Mouse (Mus musculus) lung, embryonic 15.5 days (tissue): Measurements from ENCODE around the gene Agpat4. TPM values are rescaled to one million over a fixed set of nuclear protein-coding genes. Genes with fewer than 3 reads are reported as not detected.

Experiments
- ATAC-seq: fragments of 200-750 bp; cut with Nextera tagmentation; 2 replicates; pipeline ENCODE4 v1.8.0; 2017; ENCODE audit warnings: moderate number of reproducible peaks, borderline replicate concordance; ENCODE audit not compliant: low FRiP score, low TSS enrichment; ENCODE audit errors: extremely low read depth
- H3K27ac ChIP-seq: fragments of 300-500 bp; sonication (generic); 2 replicates; pipeline ENCODE4 v1.5.1; 2015; ENCODE audit warnings: moderate library complexity, mild to moderate bottlenecking, inconsistent platforms
- H3K27me3 ChIP-seq: fragments of 300-500 bp; sonication (generic); 2 replicates; pipeline ENCODE4 v1.6.1; 2015; ENCODE audit warnings: inconsistent platforms
- H3K36me3 ChIP-seq: fragments of 300-500 bp; sonication (generic); 2 replicates; pipeline ENCODE4 v1.6.1; 2015; ENCODE audit warnings: inconsistent platforms
- H3K4me1 ChIP-seq: fragments of 300-500 bp; sonication (generic); 2 replicates; pipeline ENCODE4 v1.6.1; 2015; ENCODE audit warnings: inconsistent platforms
- H3K4me2 ChIP-seq: fragments of 300-500 bp; sonication (generic); 2 replicates; pipeline ENCODE4 v1.6.1; 2015; ENCODE audit warnings: inconsistent platforms, mild to moderate bottlenecking, moderate library complexity
- H3K4me3 ChIP-seq: fragments of 300-500 bp; sonication (generic); 2 replicates; pipeline ENCODE4 v1.5.1; 2015; ENCODE audit warnings: mild to moderate bottlenecking, inconsistent platforms
- H3K9ac ChIP-seq: fragments of 300-500 bp; sonication (generic); 2 replicates; pipeline ENCODE4 v1.6.1; 2015; ENCODE audit warnings: inconsistent platforms
- H3K9me3 ChIP-seq: fragments of 300-500 bp; sonication (generic); 2 replicates; pipeline ENCODE4 v1.6.1; 2016; ENCODE audit warnings: inconsistent platforms
- WGBS: fragments of 180-500 bp; shearing (Covaris S2); methylation state at CpG from one replicate; pipeline ENCODE4 v1.1.7; 2015; 5-methylcytosine and 5-hydroxymethylcytosine counted together
- polyA plus RNA-seq: library from polyadenylated mRNA; unstranded; fragments of >200 nt; fragmentation: Nextera tagmentation; extraction: Ambion mirVana; gene quantifications from 2 replicates; pipeline ENCODE4 v1.2.1, GENCODE M21; 2015

Agpat4 gene
- polyA plus RNA-seq, 1 experiment from 2014 or later = 43.7 TPM

DNA sequence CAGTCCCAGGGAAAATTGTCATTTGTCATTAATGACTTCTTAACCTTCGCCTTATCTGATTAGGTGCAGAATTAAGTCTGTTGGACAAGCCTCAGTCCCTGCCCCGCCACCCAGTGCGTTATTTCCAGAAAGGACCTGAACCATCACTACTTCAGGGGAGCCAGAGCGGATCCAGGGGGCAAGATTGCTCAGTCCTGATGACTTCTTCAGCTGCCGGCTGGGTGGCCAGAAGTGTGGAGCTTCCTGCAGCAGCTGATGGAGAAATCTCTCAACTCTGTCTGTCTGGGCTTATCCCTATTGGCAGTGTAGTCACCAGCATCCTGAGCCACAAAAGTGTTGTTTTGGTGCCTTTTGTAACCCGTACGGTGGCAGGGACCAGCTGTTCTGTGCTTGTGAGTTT is 60.8 kb downstream of the Agpat4 start:
- H3K4me1 ChIP-seq = peaks cover 29% of the 10 kb centered on the region
- peak overlapping the region; percentile 43 for H3K27ac ChIP-seq
- 0 out of 2 replicates have a peak, but pooled peaks cover 5% of the 10 kb centered on the region for H3K36me3 ChIP-seq
- WGBS = 47% methylated on average over 7 of the region's 7 CpGs
- peak; percentile 84 for ATAC-seq
- H3K9ac ChIP-seq = no peak overlapping the region
- no peak overlapping the region for H3K4me2 ChIP-seq
- H3K9me3 ChIP-seq = peaks cover 6% of the 10 kb centered on the region; the same call in 1 of the 2 replicates
- H3K4me3 ChIP-seq = no peak overlapping the region
- no peaks in the 10 kb centered on the region for H3K27me3 ChIP-seq

DNA sequence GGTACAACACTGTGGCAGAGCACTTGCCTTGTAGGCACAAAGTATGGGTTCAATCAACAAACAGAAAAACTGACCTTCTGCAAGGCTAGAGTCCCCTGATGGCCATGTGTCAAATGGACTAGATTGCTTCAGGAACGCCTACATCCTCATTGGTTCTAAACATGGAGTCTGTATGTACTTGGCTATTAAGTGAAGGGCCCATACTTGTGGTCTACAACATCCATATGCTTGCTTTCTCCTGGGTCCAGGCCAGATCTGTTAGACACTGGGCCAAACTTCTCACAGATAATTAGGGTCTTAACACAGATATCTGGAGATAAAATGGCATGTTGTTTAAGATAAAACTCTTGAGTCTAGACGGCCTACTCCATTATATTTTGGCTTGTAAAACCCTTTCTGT is 61.3 kb downstream of the Agpat4 start:
- H3K4me3 ChIP-seq = no peak overlapping the region
- 48% methylated on average over 2 of the region's 2 CpGs for WGBS
- peak overlapping the region; percentile 43 for H3K27ac ChIP-seq
- H3K4me2 ChIP-seq = no peak overlapping the region
- H3K27me3 ChIP-seq = no peaks in the 10 kb centered on the region
- peaks cover 6% of the 10 kb centered on the region; the same call in 1 of the 2 replicates for H3K9me3 ChIP-seq
- no peak overlapping the region for H3K9ac ChIP-seq
- peak; percentile 89 for ATAC-seq
- H3K36me3 ChIP-seq = 0 out of 2 replicates have a peak, but pooled peaks cover 5% of the 10 kb centered on the region
- H3K4me1 ChIP-seq = peaks cover 25% of the 10 kb centered on the region

DNA sequence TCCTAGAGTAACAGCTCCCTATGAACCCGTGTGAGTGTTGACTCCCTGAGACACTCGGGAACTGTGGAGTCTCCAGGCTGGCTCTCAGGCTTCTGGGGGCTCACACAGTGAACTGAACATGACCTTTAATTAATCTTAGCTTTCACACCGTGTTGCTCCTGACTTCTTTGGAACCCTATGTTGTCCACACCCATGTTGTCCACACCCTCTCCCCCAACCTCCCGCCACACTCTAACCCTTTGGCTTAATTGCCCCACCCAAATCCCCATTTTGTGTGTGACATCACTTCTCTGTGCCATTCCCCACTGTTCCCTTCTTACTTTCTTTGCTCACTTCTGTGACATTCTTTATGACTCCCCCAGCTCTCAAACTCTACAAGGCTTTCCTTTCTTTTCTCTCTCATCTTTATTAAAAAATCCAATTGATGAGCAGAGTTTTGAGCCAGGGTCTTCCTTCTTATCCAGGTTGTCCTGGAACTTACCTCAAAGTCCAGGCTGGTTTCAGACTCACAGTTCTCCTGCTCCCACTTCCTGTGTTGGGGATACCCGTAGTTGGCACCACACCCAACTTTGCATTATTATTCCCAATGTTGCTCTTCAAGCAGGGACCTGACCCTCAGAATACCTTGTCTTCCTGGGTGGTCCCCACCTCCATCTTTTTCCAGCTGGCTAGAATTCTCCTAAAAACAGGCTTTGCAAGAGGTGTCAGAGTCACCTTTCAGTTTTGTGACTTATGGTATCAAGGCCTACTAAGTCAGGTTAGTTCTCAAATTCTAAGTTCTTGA is 64.4 kb downstream of the Agpat4 start:
- WGBS = 65% methylated on average over 5 of the region's 5 CpGs
- H3K27ac ChIP-seq = no peak overlapping the region
- peaks cover 20% of the 10 kb centered on the region for H3K4me1 ChIP-seq
- no peak overlapping the region for H3K4me3 ChIP-seq
- no peak for ATAC-seq
- no peak overlapping the region for H3K4me2 ChIP-seq
- H3K9me3 ChIP-seq = no peaks in the 10 kb centered on the region
- H3K9ac ChIP-seq = no peak overlapping the region
- no peaks in the 10 kb centered on the region for H3K36me3 ChIP-seq
- H3K27me3 ChIP-seq = no peaks in the 10 kb centered on the region

DNA sequence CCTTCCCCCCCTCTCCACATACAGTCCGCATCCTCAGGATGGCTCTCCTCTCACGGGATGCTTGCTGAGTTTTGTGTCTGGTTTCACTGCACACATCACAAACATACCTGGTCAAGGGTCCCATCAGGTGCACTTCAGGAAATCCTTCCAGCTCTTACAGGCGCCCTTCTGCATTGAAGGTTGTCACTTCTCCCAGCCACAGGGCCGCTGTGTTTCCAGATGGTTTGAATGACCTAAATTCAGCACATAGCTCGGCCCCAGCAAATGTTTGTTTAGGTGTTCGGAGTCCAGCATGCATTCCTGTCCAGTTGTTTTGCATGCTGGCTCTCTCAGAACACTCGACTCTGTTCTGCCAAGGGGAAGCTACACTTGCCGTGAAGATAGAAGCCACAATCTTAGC is 65.8 kb downstream of the Agpat4 start:
- H3K27me3 ChIP-seq = no peaks in the 10 kb centered on the region
- no peak overlapping the region for H3K27ac ChIP-seq
- no peak overlapping the region for H3K4me2 ChIP-seq
- H3K9me3 ChIP-seq = no peaks in the 10 kb centered on the region
- no peak for ATAC-seq
- H3K36me3 ChIP-seq = no peaks in the 10 kb centered on the region
- WGBS = 55% methylated on average over 8 of the region's 8 CpGs
- H3K9ac ChIP-seq = no peak overlapping the region
- no peak overlapping the region for H3K4me3 ChIP-seq
- H3K4me1 ChIP-seq = peaks cover 11% of the 10 kb centered on the region

DNA sequence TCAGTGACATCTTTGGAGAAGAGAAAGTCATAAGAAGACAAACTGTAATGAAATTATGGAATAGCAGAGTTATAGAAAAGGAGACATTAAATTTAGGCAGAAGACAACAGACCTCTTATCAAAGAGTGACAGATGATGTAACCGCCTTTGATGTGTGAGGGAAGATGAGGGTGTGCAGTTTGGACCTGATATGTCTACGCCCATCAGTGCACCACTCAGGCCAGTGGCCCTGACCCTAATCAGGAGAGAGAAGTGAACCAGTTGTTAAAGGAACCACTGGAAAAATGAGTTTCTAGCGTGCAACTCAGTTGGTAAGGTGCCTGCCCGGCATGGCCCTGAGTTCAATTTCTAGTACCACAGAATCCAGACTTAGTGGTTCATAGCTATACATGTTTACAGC is 67.4 kb downstream of the Agpat4 start:
- 89% methylated on average over 4 of the region's 4 CpGs for whole genome bisulfite sequencing
- H3K4me3 ChIP-seq = no peak overlapping the region
- H3K4me2 ChIP-seq = no peak overlapping the region
- H3K9me3 ChIP-seq = no peaks in the 10 kb centered on the region
- no peak overlapping the region for H3K9ac ChIP-seq
- peaks cover 2% of the 10 kb centered on the region for H3K4me1 ChIP-seq
- H3K36me3 ChIP-seq = no peaks in the 10 kb centered on the region
- H3K27ac ChIP-seq = no peak overlapping the region
- no peak for ATAC-seq
- H3K27me3 ChIP-seq = no peaks in the 10 kb centered on the region

DNA sequence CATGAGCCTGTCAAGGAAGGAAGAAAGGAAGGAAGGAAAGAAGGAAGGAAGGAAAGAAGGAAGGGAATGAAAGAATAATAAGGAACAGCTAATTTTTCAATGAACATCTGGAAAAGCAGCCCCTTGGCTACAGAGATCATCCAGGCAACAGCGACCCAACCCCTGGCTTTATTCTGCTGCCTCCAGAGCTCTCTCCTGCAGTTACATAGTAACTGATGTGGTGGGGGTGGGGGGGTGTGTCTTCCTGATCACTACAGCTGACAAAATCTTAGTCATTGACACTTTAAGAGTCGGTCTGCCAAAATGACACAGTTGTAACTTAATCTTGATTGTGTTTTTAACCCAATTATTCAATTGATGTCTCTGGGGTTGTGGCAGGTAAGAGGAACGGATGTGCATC is 67.8 kb downstream of the Agpat4 start:
- 80% methylated on average over 3 of the region's 3 CpGs for WGBS
- H3K4me2 ChIP-seq = no peak overlapping the region
- no peaks in the 10 kb centered on the region for H3K27me3 ChIP-seq
- no peak overlapping the region for H3K27ac ChIP-seq
- no peak for ATAC-seq
- no peak overlapping the region for H3K9ac ChIP-seq
- no peaks in the 10 kb centered on the region for H3K4me1 ChIP-seq
- no peak overlapping the region for H3K4me3 ChIP-seq
- H3K9me3 ChIP-seq = no peaks in the 10 kb centered on the region
- no peaks in the 10 kb centered on the region for H3K36me3 ChIP-seq

DNA sequence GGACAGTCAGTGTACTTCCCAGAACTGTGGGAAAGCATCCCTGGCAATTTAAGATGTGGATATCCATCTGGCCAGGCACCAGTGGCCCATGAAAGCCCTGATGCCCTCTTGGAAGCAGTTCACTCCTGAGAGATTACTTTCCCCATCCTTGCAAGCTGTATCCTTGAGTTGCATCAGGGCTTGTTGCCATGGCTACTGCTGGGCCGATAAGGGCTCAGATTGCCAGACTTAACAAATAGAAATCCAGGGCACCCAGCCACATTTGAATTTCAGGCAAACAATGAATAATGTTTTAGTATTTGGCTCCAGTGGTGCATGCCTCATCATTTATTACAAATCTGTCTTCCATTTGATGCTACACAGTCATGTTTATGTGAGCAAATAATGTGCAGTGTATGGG is 69.3 kb downstream of the Agpat4 start:
- Histone ChIP-seq H3K36me3 (no peaks in the 10 kb centered on the region), H3K27me3 (no peaks in the 10 kb centered on the region), H3K4me3 (no peak overlapping the region), H3K4me1 (no peaks in the 10 kb centered on the region), H3K27ac (no peak overlapping the region), H3K4me2 (no peak overlapping the region), H3K9me3 (no peaks in the 10 kb centered on the region), H3K9ac (no peak overlapping the region)
- ATAC-seq = no peak
- 18% methylated on average over 1 of the region's 1 CpGs for WGBS

DNA sequence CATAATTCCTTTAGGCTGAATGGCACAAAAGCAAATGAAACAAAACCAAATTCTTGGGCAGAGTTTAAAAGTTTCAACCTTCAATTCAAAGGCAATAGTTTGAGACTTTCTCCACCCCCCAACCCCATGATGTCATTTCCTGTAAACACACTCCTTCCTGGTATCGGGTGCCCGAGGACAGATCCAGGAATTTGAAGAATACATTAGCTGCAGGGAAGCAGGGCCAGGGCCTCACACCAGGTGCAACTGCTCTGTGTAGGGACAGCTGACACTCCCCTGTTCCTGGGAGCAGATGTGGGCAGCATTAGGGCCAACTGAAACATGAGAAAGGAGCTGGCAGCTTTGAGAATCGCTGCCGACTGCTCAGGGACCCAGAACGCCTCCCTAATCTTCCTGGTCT is 76.6 kb downstream of the Agpat4 start:
- Histone ChIP-seq H3K27ac (peak overlapping the region; percentile 7; the same call in 1 of the 2 replicates), H3K4me2 (no peak overlapping the region), H3K9me3 (no peaks in the 10 kb centered on the region), H3K4me3 (no peak overlapping the region), H3K4me1 (peaks cover 16% of the 10 kb centered on the region), H3K36me3 (no peaks in the 10 kb centered on the region), H3K9ac (no peak overlapping the region), H3K27me3 (no peaks in the 10 kb centered on the region)
- WGBS = 12% methylated on average over 5 of the region's 5 CpGs
- no peak; the same call in 1 of the 2 replicates for ATAC-seq

DNA sequence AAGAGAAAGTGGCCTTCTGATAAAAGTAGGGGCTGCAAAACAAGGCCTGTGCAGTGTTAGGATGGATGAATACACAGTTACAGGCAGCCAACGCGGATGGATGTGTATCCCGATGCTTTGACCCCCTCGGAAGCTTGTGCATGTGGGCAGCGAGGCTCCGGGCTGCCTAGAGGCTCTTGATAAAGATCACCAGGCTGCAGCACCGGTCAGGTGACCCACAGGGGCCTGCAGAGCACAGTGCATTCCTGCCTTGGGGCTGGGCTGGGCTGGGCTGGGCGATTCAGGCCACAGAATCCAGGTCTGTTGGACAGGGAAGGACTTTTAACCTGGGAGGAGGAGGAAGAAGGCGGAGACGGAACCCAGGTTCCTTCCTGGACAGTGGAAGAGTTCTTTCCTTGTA is 77.1 kb downstream of the Agpat4 start:
- H3K36me3 ChIP-seq = no peaks in the 10 kb centered on the region
- no peak overlapping the region for H3K9ac ChIP-seq
- no peak overlapping the region for H3K4me3 ChIP-seq
- no peaks in the 10 kb centered on the region for H3K27me3 ChIP-seq
- H3K9me3 ChIP-seq = no peaks in the 10 kb centered on the region
- peak overlapping the region; percentile 7; the same call in 1 of the 2 replicates for H3K27ac ChIP-seq
- ATAC-seq = no peak
- WGBS = 31% methylated on average over 10 of the region's 10 CpGs
- H3K4me1 ChIP-seq = peaks cover 16% of the 10 kb centered on the region
- H3K4me2 ChIP-seq = no peak overlapping the region

DNA sequence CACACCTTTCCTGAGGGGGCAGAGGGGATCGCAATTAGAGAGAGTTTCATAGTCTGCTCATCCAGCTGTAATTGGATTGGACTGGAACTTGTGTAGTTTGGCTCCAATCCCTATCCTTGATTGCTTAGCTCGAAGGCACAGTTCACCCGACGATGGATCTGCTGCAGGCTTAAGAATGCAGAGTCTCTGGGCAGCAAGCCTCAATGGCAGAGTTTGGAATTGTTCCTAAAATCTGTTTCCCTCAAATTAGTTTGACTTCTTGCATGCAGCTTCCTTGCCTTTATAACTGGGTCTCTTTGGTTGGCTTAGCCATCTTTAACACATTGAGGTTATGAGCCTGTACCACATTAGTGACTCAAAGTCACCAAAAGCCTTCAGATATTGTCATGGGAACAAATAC is 81.4 kb downstream of the Agpat4 start:
- WGBS = 60% methylated on average over 4 of the region's 4 CpGs
- no peaks in the 10 kb centered on the region for H3K36me3 ChIP-seq
- no peak overlapping the region for H3K27ac ChIP-seq
- H3K27me3 ChIP-seq = no peaks in the 10 kb centered on the region
- peaks cover 36% of the 10 kb centered on the region for H3K4me1 ChIP-seq
- no peak for ATAC-seq
- no peak overlapping the region for H3K4me2 ChIP-seq
- no peak overlapping the region for H3K9ac ChIP-seq
- no peaks in the 10 kb centered on the region for H3K9me3 ChIP-seq
- no peak overlapping the region for H3K4me3 ChIP-seq

DNA sequence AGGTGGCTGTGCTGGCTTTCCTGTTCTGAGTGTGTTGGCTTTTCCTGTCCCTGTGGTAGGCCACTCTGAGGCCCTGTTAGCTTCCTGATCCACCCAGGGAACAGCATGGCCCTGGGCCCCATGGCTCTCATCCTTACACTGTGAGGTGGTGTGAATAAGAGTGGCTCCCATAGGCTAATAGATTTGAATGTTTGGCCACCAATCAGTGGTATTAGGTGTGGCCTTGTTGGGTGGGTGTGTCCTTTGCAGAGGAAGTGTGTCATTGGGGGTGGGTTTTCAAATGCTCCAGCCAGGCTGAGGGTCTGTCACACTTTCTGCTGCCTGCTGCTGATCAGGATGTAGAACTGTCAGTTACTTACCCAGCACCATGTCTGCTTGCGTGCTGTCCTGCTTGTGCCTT is 82.6 kb downstream of the Agpat4 start:
- H3K4me3 ChIP-seq = no peak overlapping the region
- ATAC-seq = no peak
- H3K4me1 ChIP-seq = peaks cover 38% of the 10 kb centered on the region
- no peaks in the 10 kb centered on the region for H3K27me3 ChIP-seq
- no peaks in the 10 kb centered on the region for H3K9me3 ChIP-seq
- H3K36me3 ChIP-seq = no peaks in the 10 kb centered on the region
- 100% methylated on average over 1 of the region's 1 CpGs for WGBS
- H3K4me2 ChIP-seq = no peak overlapping the region
- no peak overlapping the region for H3K9ac ChIP-seq
- no peak overlapping the region for H3K27ac ChIP-seq

DNA sequence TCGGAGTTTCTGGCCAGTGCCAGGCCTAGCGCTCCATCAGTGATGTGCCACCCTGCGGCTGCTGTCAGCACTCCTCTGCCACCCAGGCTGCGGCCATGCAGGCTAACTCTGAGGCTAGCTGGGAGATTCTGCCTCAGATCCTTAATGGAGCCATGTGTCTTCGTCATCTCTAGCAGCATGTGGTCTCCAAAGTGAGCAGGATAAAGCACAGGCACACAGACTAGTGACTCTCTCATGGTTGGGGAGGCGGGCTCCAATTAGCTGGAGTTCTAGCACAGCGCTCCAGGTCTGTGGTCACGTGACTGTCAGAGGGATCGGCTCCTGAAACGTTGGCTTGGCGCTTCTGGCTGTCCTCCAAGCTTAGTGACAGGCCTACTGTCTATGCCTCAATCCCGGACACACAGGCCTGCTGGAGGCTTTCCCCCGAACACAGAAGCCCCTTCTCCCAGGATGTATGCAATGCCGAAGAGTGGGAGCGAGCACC is 85.0 kb downstream of the Agpat4 start:
- H3K27ac ChIP-seq = no peak overlapping the region
- WGBS = 51% methylated on average over 15 of the region's 15 CpGs
- ATAC-seq = no peak
- no peak overlapping the region for H3K9ac ChIP-seq
- H3K4me1 ChIP-seq = peaks cover 59% of the 10 kb centered on the region
- no peaks in the 10 kb centered on the region for H3K36me3 ChIP-seq
- H3K4me3 ChIP-seq = no peak overlapping the region
- H3K27me3 ChIP-seq = no peaks in the 10 kb centered on the region
- no peaks in the 10 kb centered on the region for H3K9me3 ChIP-seq
- H3K4me2 ChIP-seq = no peak overlapping the region
